Mouse (Mus musculus) limb, embryonic 14.5 days (tissue): Measurements from ENCODE around the gene Cfap73. TPM values are rescaled to one million over a fixed set of nuclear protein-coding genes. Genes with fewer than 3 reads are reported as not detected.
A peak's percentile ranks its signal among the peaks of the same experiment; 100 is the strongest.

Source experiments
- ATAC-seq: fragments of 200-750 bp; cut with Nextera tagmentation; 2 replicates; pipeline ENCODE4 v1.8.0; 2017; ENCODE audit warnings: low read depth, moderate number of reproducible peaks, moderate TSS enrichment; ENCODE audit not compliant: low FRiP score
- DNase-seq: peaks from one replicate; pipeline ENCODE4 v3.0.0-alpha.2; 2015; ENCODE audit warnings: low spot score
- H3K27ac ChIP-seq: fragments of 300-500 bp; sonication (generic); replicated peaks from 2 replicates; pipeline ENCODE4 v1.5.1; 2014; ENCODE audit warnings: low read depth, mild to moderate bottlenecking, low read length, moderate library complexity, mixed read lengths
- H3K27me3 ChIP-seq: fragments of 300-500 bp; sonication (generic); 2 replicates; pipeline ENCODE4 v1.6.1; 2014; ENCODE audit warnings: low read length, mixed read lengths; ENCODE audit not compliant: control insufficient read depth, insufficient read depth
- H3K36me3 ChIP-seq: fragments of 300-500 bp; sonication (generic); 2 replicates; pipeline ENCODE4 v1.6.1; 2014; ENCODE audit warnings: mild to moderate bottlenecking, low read length, moderate library complexity, mixed read lengths; ENCODE audit not compliant: control insufficient read depth, insufficient read depth
- H3K4me1 ChIP-seq: fragments of 300-500 bp; sonication (generic); 2 replicates; pipeline ENCODE4 v1.6.1; 2014; ENCODE audit warnings: antibody characterized with exemption, low read length, mixed read lengths; ENCODE audit not compliant: control insufficient read depth, insufficient read depth
- H3K4me2 ChIP-seq: fragments of 300-500 bp; sonication (generic); replicated peaks from 2 replicates; pipeline ENCODE4 v1.6.1; 2014; ENCODE audit warnings: low read depth, mild to moderate bottlenecking, low read length, moderate library complexity; ENCODE audit not compliant: severe bottlenecking
- H3K4me3 ChIP-seq: fragments of 300-500 bp; sonication (generic); replicated peaks from 2 replicates; pipeline ENCODE4 v1.5.1; 2014; ENCODE audit warnings: low read length
- H3K9ac ChIP-seq: fragments of 300-500 bp; sonication (generic); 2 replicates; pipeline ENCODE4 v1.6.1; 2014; ENCODE audit warnings: mild to moderate bottlenecking, low read depth, low read length, moderate library complexity; ENCODE audit not compliant: severe bottlenecking
- H3K9me3 ChIP-seq: fragments of 300-500 bp; sonication (generic); 2 replicates; pipeline ENCODE4 v1.6.1; 2016; ENCODE audit warnings: low read length; ENCODE audit not compliant: control insufficient read depth
- POLR2A ChIP-seq: fragments of 200-500 bp; IDR thresholded peaks from 2 replicates; pipeline ENCODE4 v1.8.0; 2012; ENCODE audit warnings: inconsistent platforms, mild to moderate bottlenecking, moderate library complexity, borderline replicate concordance; ENCODE audit not compliant: insufficient read depth, insufficient read length; ENCODE audit errors: extremely low read depth
- WGBS: fragments of 180-500 bp; shearing (Covaris S2); extraction: QIAGEN DNeasy Blood & Tissue Kit; methylation state at CpG from one replicate; pipeline ENCODE4 v1.1.7; 2014; 5-methylcytosine and 5-hydroxymethylcytosine counted together
- polyA plus RNA-seq, 2 experiments: library from polyadenylated mRNA; depleted of rRNA in 1 of 2; stranded (reverse) in 1 of 2; unstranded in 1 of 2; fragments of >200 nt; fragmentation: Nextera tagmentation in 1 of 2; extraction: Ambion mirVana in 1 of 2; gene quantifications; 2 replicates each; pipeline versions ENCODE4 v1.2.1 to v1.2.3; 2012 to 2014

The Cfap73 gene
- polyA plus RNA-seq, 2 experiments, result not detected

GRCm38 (mm10) chr5:120612442-120612821 is 21.6 kb downstream of the Cfap73 start, which contains the start of the genes Rita1 and Ddx54:
Gene Rita1, minus strand, starts transcription at chr5:120612589.
Gene Ddx54, plus strand, starts transcription at chr5:120612739.
- ATAC-seq (peak; percentile 88), DNase-seq (peak; percentile 97)
- H3K27me3 ChIP-seq, result no peaks in the 10 kb centered on the region
- peak within 1 kb of the TSS; percentile 58 for H3K4me3 ChIP-seq
- peak within 1 kb of the TSS; percentile 75 for H3K4me2 ChIP-seq
- TF ChIP-seq POLR2A, result no peak
- WGBS, result under 1% methylated on average over 22 of the region's 22 CpGs
- H3K4me1 ChIP-seq, result peaks cover 13% of the 10 kb centered on the region
- H3K9me3 ChIP-seq, result peaks cover 3% of the 10 kb centered on the region; the same call in 1 of the 2 replicates
- H3K36me3 ChIP-seq, result peaks cover 17% of the 10 kb centered on the region
- H3K27ac ChIP-seq, result peak within 1 kb of the TSS; percentile 84
- H3K9ac ChIP-seq, result peak within 1 kb of the TSS; percentile 59

GRCm38 (mm10) chr5:120611416-120611815 is 22.6 kb downstream of the Cfap73 start:
- peak overlapping the region; percentile 59 for H3K9ac ChIP-seq
- ATAC-seq (no peak), DNase-seq (no peak)

GRCm38 (mm10) chr5:120610906-120611305 is 23.1 kb downstream of the Cfap73 start:
- Histone ChIP-seq H3K4me1 (peaks cover 13% of the 10 kb centered on the region), H3K27ac (no peak overlapping the region), H3K9me3 (peaks cover 1% of the 10 kb centered on the region; the same call in 1 of the 2 replicates), H3K4me2 (peak overlapping the region; percentile 75), H3K4me3 (no peak overlapping the region), H3K36me3 (0 out of 2 replicates have a peak, but pooled peaks cover 10% of the 10 kb centered on the region), H3K27me3 (no peaks in the 10 kb centered on the region), H3K9ac (no peak overlapping the region)
- WGBS, result 97% methylated on average over 5 of the region's 5 CpGs
- ATAC-seq, result no peak
- no peak for TF ChIP-seq POLR2A
- no peak for DNase-seq

More at GRCm38 (mm10) chr5:120611416-120611815, 22.6 kb downstream of the Cfap73 start:
- peaks cover 3% of the 10 kb centered on the region; the same call in 1 of the 2 replicates for H3K9me3 ChIP-seq
- H3K4me2 ChIP-seq, result peak overlapping the region; percentile 75
- no peak for TF ChIP-seq POLR2A
- H3K4me1 ChIP-seq, result peaks cover 13% of the 10 kb centered on the region
- WGBS, result 53% methylated on average over 8 of the region's 8 CpGs
- 0 out of 2 replicates have a peak, but pooled peaks cover 10% of the 10 kb centered on the region for H3K36me3 ChIP-seq
- no peak overlapping the region for H3K27ac ChIP-seq
- H3K4me3 ChIP-seq, result peak overlapping the region; percentile 58
- H3K27me3 ChIP-seq, result no peaks in the 10 kb centered on the region

- no peak for ATAC-seq
- WGBS, result 85% methylated on average over 16 of the region's 16 CpGs
- H3K4me3 ChIP-seq, result no peak overlapping the region
- no peak overlapping the region for H3K27ac ChIP-seq
- H3K27me3 ChIP-seq, result no peaks in the 10 kb centered on the region
- no peak for DNase-seq
- H3K4me2 ChIP-seq, result no peak overlapping the region
- H3K36me3 ChIP-seq, result 0 out of 2 replicates have a peak, but pooled peaks cover 10% of the 10 kb centered on the region
- H3K9me3 ChIP-seq, result no peaks in the 10 kb centered on the region
- H3K4me1 ChIP-seq, result peaks cover 13% of the 10 kb centered on the region
- TF ChIP-seq POLR2A, result no peak
- H3K9ac ChIP-seq, result no peak overlapping the region
These were observed 24.7 kb downstream of the Cfap73 start for GRCm38 (mm10) chr5:120609246-120609775.

GRCm38 (mm10) chr5:120607335-120607734 is 26.7 kb downstream of the Cfap73 start:
- DNase-seq, result no peak
- WGBS, result 79% methylated on average over 3 of the region's 3 CpGs
- H3K9ac ChIP-seq, result no peak overlapping the region
- no peak overlapping the region for H3K27ac ChIP-seq
- no peak overlapping the region for H3K4me3 ChIP-seq
- H3K4me2 ChIP-seq, result no peak overlapping the region
- H3K36me3 ChIP-seq, result 0 out of 2 replicates have a peak, but pooled peaks cover 10% of the 10 kb centered on the region
- H3K9me3 ChIP-seq, result no peaks in the 10 kb centered on the region
- TF ChIP-seq POLR2A, result no peak
- H3K27me3 ChIP-seq, result no peaks in the 10 kb centered on the region
- H3K4me1 ChIP-seq, result peaks cover 10% of the 10 kb centered on the region
- no peak for ATAC-seq
